Mouse (Mus musculus) heart, adult 8-10 months (tissue): ENCODE results near the gene Naif1. TPM values are rescaled to one million over a fixed set of nuclear protein-coding genes. Genes with fewer than 3 reads are reported as not detected.
"Not testable (repeated sequence)": the region's sequence is repeated elsewhere in the genome, so short reads cannot be mapped to it uniquely, and the experiment has no call there.

ENCODE experiments used
- DNase-seq: peaks from one replicate; pipeline ENCODE4 v3.0.0; 2022; ENCODE audit warnings: low spot score
- total RNA-seq, 4 experiments: library from RNA; stranded (reverse); gene quantifications; 2 replicates each; pipeline ENCODE4 v1.2.4; 2022

Naif1 gene
- total RNA-seq, 4 experiments from 2014 or later, result 3.4 to 4.4 (median 3.5) TPM

DNA sequence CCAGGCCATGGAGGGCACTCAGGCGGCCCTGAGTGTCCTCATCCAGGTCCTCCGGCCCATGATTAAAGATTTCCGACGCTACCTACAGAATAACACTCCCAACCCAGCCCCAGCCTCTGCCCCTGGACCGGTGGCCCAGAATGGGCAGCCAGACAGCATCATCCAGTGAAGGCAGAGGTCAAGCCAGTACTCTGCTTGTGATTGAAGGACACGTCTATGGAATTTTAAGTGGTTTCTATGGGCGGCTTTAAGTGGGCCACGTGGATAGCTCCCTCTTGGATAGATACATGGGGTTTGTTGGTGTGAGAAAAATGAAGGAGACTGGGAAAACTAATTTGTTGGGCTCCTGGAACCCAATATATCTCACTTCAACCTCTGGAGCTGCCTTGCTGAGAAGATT is 4.8 kb downstream of the Naif1 start:
- no peak for DNase-seq

- DNase-seq, result peak; percentile 41
Measured at GRCm38 (mm10) chr2:32458300-32458699, 8.0 kb downstream of the Naif1 start.

- DNase-seq, result no peak
Measured at GRCm38 (mm10) chr2:32459657-32460056, 9.4 kb downstream of the Naif1 start.

- no peak for DNase-seq
Measured at GRCm38 (mm10) chr2:32463773-32464172, 13.5 kb downstream of the Naif1 start.

GRCm38 (mm10) chr2:32464212-32464891 is 14.1 kb downstream of the Naif1 start:
- DNase-seq, result no peak

DNA sequence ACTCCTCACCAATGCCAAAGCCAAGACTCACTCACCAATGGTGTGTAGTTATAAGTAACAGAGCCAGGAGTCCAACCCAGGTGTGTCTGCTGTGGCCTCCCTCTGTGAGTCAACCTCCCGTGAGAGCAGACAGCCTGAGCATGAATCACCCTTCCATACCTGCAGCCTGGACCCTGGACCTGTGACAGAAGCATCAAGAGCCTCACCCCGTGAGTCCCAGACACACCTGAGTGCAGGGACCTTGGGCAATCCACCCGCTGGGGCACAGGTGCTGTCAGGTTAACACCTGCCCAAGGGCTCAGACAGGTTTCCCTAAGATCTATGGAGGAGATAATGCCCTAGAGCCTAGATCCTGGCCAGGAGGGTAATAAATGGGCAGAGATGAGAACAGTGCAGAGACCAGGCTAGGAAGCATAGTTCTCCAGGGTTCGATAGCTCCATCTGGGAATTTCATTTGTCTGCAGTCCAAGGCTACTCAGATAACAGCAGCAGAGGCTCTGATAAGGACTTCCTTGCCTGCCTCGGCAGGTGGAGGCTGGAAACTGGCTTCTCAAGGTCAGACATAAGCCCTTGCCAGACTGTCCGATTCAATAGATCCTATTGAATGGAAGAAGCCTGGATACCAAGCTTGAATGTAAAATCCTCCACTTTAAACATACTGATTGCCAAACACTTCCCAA is 20.9 kb downstream of the Naif1 start:
- DNase-seq, result no peak

DNA sequence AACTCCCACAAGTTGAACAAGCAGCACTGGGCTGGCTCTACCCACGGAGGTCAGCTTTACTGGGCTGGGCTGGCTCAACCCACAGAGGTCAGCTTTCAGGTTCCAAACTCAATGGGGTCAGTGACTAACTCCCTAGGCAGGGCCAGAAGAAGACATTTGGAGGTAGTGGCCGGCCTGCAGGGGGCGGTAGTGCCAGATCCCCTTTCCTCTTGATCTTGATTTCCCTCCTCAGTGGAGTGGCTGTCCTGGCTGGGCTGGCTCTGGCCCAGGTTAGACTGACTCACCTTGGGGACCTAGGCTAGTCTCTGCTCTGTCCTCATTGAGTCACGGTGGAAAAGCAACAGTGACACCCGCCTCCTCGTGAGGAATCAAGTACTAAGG is 21.4 kb downstream of the Naif1 start:
- DNase-seq, result no peak

GRCm38 (mm10) chr2:32475361-32475760 is 25.1 kb downstream of the Naif1 start:
- not testable (repeated sequence) for DNase-seq

GRCm38 (mm10) chr2:32482351-32482750 is 32.1 kb downstream of the Naif1 start:
- no peak for DNase-seq

GRCm38 (mm10) chr2:32483179-32483875 is 33.1 kb downstream of the Naif1 start:
- DNase-seq, result no peak

GRCm38 (mm10) chr2:32484933-32485332 is 34.7 kb downstream of the Naif1 start:
- DNase-seq, result no peak

DNA sequence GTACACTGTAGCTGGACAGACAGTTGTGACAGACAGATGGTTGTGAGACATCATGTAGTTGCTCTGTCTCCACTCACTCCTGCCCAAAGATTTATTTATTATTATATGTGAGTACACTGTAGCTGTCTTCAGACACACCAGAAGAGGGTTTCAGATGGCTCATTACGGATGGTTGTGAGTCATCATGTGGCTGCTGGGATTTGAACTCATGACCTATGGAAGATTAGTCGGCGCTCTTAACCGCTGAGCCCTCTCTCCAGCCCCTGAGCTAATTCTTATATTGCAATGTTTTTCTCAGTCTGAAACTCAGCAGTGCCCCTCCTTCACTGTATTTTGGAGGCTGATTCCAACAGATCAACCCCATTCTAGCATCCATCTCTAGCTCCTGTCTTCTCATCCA is 35.5 kb downstream of the Naif1 start:
- DNase-seq, result no peak

- DNase-seq, result no peak
Measured at GRCm38 (mm10) chr2:32486155-32486554, 35.9 kb downstream of the Naif1 start.

DNA sequence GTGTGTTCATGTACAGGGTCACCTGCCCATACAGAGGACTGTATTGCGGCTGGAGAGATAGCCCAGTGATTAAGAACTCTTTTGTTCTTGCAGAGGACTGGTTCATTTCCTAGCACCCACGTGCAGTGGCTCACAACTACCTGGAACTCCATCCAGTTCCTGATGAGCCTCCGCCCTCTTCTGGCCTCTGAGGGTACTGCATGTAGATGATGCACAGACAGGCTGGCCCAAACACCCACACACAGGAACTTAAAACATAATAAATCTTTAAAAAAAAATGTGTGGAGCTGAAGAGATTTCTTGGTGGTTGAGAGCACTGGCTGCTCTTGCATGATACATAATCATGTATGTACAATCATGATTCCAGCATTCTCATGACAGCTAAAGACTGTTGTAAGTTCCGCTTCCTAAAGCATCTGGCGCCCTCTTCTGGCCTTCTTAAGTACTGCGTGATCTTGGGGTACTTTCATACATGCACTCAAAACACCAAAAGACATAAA is 36.9 kb downstream of the Naif1 start:
- DNase-seq, result peak; percentile 93

DNA sequence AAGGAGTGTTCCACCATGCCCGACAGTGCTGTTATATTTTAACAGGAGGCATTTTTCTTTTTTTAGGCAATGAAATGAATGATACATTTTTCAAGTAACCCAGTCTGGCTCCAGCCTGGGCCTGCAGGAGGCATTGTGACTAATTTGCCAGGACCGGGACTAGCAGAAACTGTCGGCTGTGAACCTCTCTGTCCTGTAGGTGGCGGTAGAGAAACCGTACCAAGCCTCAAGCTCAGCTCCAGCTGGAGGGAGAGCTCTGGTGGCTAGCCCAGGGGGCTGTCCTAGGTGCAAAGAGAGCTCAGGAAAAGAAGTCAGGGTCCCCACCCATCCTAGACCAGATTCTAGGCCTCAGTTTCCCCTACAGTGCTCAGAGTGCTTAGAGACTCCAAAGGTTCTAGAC is 38.4 kb downstream of the Naif1 start:
- peak; percentile 90 for DNase-seq

GRCm38 (mm10) chr2:32490730-32491129 is 40.5 kb downstream of the Naif1 start:
- not testable (repeated sequence) for DNase-seq

GRCm38 (mm10) chr2:32492661-32493060 is 42.4 kb downstream of the Naif1 start:
- DNase-seq, result no peak

DNA sequence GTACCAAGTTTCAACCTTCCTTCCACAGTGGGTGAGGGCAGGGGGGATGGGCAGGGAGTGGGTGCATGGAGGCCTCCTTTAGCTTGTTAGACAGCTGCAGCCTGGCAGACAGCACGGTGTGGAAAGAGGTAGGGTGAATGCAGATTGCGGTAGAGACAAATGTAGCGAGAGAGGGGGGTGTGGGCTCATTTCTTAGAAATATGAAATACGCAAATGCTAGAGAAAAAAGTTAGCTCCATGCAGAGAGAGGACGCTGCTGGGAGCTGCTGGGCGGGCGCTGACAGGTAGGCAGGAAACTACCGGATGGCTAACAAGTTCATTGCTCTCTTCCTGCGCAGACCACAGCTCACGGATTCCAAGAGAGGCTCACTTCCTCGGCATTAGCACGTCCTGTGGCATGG is 43.0 kb downstream of the Naif1 start:
- no peak for DNase-seq

DNA sequence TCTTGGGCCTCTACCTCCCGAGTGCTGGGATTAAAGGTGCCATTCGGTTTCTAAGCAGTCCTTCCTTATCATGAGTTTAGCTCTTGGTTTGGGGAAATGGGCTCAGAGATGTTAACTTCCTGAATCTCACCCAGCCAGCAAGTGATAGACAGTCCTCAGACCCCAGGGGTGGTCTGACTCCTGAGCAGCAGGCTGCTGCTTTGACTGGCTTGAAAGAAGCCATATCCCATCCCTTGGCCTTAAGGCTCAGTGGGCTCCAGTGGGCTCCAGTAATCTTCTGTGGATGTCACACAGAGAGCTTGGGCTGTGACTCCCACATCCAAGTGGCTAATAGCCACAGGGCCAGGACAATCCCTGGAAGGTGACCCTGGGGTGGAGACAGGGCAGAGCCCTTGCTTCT is 44.3 kb downstream of the Naif1 start:
- no peak for DNase-seq

GRCm38 (mm10) chr2:32495185-32495726 is 45.0 kb downstream of the Naif1 start:
- peak; percentile 52 for DNase-seq

GRCm38 (mm10) chr2:32496190-32496589 is 45.9 kb downstream of the Naif1 start:
- DNase-seq, result no peak

DNA sequence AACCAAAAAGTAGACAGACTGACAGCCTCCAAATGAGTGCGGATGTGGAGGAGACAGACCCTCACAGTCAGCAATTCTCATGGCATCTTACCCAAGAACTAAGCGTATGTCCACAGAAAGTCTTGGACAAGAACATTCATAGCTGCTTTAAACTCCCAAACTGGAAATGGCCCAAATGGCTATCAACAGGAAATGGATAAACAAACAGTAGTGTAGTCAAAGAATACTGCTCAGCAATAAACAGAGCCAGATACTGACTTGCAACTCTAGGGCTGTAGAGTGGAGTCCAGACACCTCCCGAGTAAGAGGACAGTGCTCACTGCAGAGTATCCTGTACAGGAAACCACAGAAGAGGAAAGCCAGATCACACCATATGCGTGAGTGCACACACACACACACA is 49.1 kb downstream of the Naif1 start:
- no peak for DNase-seq
